Mouse (Mus musculus) embryonic fibroblast, embryonic 13.5 days (primary cell): ENCODE measurements around the gene Pcbp2. TPM values are rescaled to one million over a fixed set of nuclear protein-coding genes. Genes with fewer than 3 reads are reported as not detected.

Experiments used
- H3K27ac ChIP-seq: 2 replicates; pipeline ENCODE4 v1.5.1; 2012; ENCODE audit warnings: low read length, control low read depth, inconsistent platforms; ENCODE audit not compliant: insufficient read depth
- H3K4me1 ChIP-seq: 2 replicates; pipeline ENCODE4 v1.6.1; 2011; ENCODE audit warnings: low read length; ENCODE audit not compliant: control insufficient read depth, insufficient read depth
- H3K4me3 ChIP-seq: 2 replicates; pipeline ENCODE4 v1.5.1; 2011; ENCODE audit warnings: mild to moderate bottlenecking, control low read depth, low read length; ENCODE audit not compliant: insufficient read depth
- CTCF ChIP-seq: IDR thresholded peaks from 2 replicates; pipeline ENCODE4 v1.5.1; 2011; ENCODE audit warnings: mild to moderate bottlenecking, control low read depth, low read length, moderate library complexity, borderline replicate concordance; ENCODE audit not compliant: insufficient read depth
- POLR2A ChIP-seq: IDR thresholded peaks from 2 replicates; pipeline ENCODE4 v1.6.1; 2011; ENCODE audit warnings: low read depth, mild to moderate bottlenecking, control low read depth, low read length, moderate library complexity
- polyA plus RNA-seq: library from polyadenylated mRNA; stranded (reverse); fragments of >200 nt; gene quantifications from 2 replicates; pipeline ENCODE4 v1.2.4, GENCODE M21; 2011; ENCODE audit warnings: low read depth; ENCODE audit not compliant: missing spikeins, insufficient read length

The Pcbp2 gene
- polyA plus RNA-seq, 1 experiment: 702 TPM

GRCm38 (mm10) chr15:102485853-102486252 is 15.5 kb downstream of the Pcbp2 start:
- Histone ChIP-seq H3K4me3 (no peak overlapping the region), H3K27ac (no peak overlapping the region), H3K4me1 (no peaks in the 10 kb centered on the region)
- TF ChIP-seq POLR2A: no peak
- no peak for TF ChIP-seq CTCF

- no peak for TF ChIP-seq POLR2A
- TF ChIP-seq CTCF: no peak
- H3K4me3 ChIP-seq: no peak overlapping the region
- no peak overlapping the region for H3K27ac ChIP-seq
- no peaks in the 10 kb centered on the region for H3K4me1 ChIP-seq
Observed at GRCm38 (mm10) chr15:102487664-102488063, 17.3 kb downstream of the Pcbp2 start.

GRCm38 (mm10) chr15:102498322-102498721 is 28.0 kb downstream of the Pcbp2 start:
- H3K27ac ChIP-seq: no peak overlapping the region
- H3K4me1 ChIP-seq: no peaks in the 10 kb centered on the region
- TF ChIP-seq CTCF: no peak
- no peak for TF ChIP-seq POLR2A
- H3K4me3 ChIP-seq: no peak overlapping the region

- Histone ChIP-seq H3K4me1 (no peaks in the 10 kb centered on the region), H3K4me3 (no peak overlapping the region), H3K27ac (no peak overlapping the region)
- TF ChIP-seq CTCF: no peak
- TF ChIP-seq POLR2A: no peak
Observed at GRCm38 (mm10) chr15:102499370-102499769, 29.0 kb downstream of the Pcbp2 start.

- Histone ChIP-seq H3K4me3 (no peak overlapping the region), H3K4me1 (no peaks in the 10 kb centered on the region), H3K27ac (no peak overlapping the region)
- TF ChIP-seq POLR2A (no peak), CTCF (no peak)
Observed at GRCm38 (mm10) chr15:102499851-102500250, 29.5 kb downstream of the Pcbp2 start.

DNA sequence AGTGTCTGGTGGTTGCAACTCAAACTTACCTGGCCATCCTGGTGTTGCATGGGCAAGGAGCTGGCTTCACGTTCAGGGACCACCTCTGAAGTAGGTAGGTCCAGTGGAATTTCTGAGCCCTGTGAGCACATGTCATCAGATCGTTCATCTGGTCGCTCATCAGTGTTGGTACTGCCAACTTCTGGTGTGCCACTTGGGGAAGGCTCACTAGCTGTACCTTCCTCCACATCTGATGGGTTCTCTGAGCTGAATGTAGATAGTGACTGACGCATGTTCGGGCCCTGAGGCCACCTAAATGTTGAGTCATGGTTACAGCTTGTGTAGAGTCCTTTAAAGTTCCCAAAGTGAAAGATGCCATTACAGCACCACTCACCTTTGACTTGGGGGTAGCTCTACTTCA is 30.1 kb downstream of the Pcbp2 start:
- TF ChIP-seq POLR2A (no peak), CTCF (no peak)
- Histone ChIP-seq H3K27ac (no peak overlapping the region), H3K4me1 (no peaks in the 10 kb centered on the region), H3K4me3 (no peak overlapping the region)

- H3K27ac ChIP-seq: no peak overlapping the region
- H3K4me1 ChIP-seq: no peaks in the 10 kb centered on the region
- H3K4me3 ChIP-seq: no peak overlapping the region
- no peak for TF ChIP-seq POLR2A
- no peak for TF ChIP-seq CTCF
Observed at GRCm38 (mm10) chr15:102501084-102501814, 30.9 kb downstream of the Pcbp2 start.

GRCm38 (mm10) chr15:102502254-102502840 is 32.0 kb downstream of the Pcbp2 start:
- H3K4me1 ChIP-seq: no peaks in the 10 kb centered on the region
- no peak overlapping the region for H3K27ac ChIP-seq
- TF ChIP-seq CTCF (no peak), POLR2A (no peak)
- H3K4me3 ChIP-seq: no peak overlapping the region

DNA sequence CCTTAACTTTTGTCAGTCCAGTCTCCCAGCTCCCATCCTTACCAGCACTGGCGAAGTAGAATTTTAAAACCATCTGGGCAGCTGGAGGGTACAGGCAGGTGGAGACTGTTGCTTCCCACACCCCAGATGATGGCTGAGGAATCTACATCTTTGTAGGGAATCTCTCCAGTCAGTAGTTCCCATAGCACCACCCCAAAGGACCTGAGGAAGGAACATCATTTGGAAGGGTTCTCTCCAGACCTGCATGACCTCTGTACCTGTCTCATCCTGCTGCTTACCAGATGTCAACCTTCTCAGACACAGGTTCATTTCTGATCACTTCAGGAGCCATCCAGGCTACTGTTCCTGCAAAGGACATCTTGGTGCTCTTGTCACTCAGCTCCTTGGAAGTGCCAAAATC is 33.1 kb downstream of the Pcbp2 start, which contains the start of gene Gm10337:
Gm10337 (plus strand) TSS at position 276 of the 400 bp plus-strand sequence.
- H3K27ac ChIP-seq: no peak within 1 kb of the TSS
- no peak for TF ChIP-seq POLR2A
- no peak for TF ChIP-seq CTCF

GRCm38 (mm10) chr15:102503924-102504782 is 33.8 kb downstream of the Pcbp2 start:
- TF ChIP-seq POLR2A: no peak
- TF ChIP-seq CTCF: no peak
- H3K4me3 ChIP-seq: no peak overlapping the region
- H3K4me1 ChIP-seq: no peaks in the 10 kb centered on the region
- no peak overlapping the region for H3K27ac ChIP-seq

More for the DNA sequence above, 33.1 kb downstream of the Pcbp2 start, which contains the start of gene Gm10337:
- H3K4me3 ChIP-seq: no peak within 1 kb of the TSS
- no peaks in the 10 kb centered on the region for H3K4me1 ChIP-seq
